Mouse (Mus musculus) cerebellum, adult 2 months (tissue): ENCODE results near the gene Snx10. TPM values are rescaled to one million over a fixed set of nuclear protein-coding genes. Genes with fewer than 3 reads are reported as not detected.

Experiments
- DNase-seq, 2 experiments: peaks; one replicate each; pipeline ENCODE4 v3.0.0; 2021
- H3K27ac ChIP-seq: fragments of 200-500 bp; 2 replicates; pipeline ENCODE4 v1.5.1; 2012; ENCODE audit warnings: low read length, control low read depth, inconsistent platforms; ENCODE audit not compliant: insufficient read depth
- H3K27me3 ChIP-seq: fragments of 200-500 bp; 2 replicates; pipeline ENCODE4 v1.6.1; 2012; ENCODE audit warnings: inconsistent platforms, mild to moderate bottlenecking, low read length, moderate library complexity; ENCODE audit not compliant: control insufficient read depth, insufficient read depth
- H3K4me1 ChIP-seq: fragments of 200-500 bp; 2 replicates; pipeline ENCODE4 v1.6.1; 2011; ENCODE audit warnings: low read length; ENCODE audit not compliant: control insufficient read depth, insufficient read depth
- H3K4me3 ChIP-seq: fragments of 200-500 bp; replicated peaks from 2 replicates; pipeline ENCODE3; 2011; ENCODE audit warnings: mild to moderate bottlenecking, low read depth, low read length, control low read depth; ENCODE audit not compliant: insufficient read depth
- CTCF ChIP-seq: fragments of 200-500 bp; IDR thresholded peaks from 2 replicates; pipeline ENCODE4 v1.5.1; 2011; ENCODE audit warnings: low read depth, mild to moderate bottlenecking, control low read depth, low read length, moderate library complexity, borderline replicate concordance; ENCODE audit not compliant: insufficient read depth
- POLR2A ChIP-seq: fragments of 200-500 bp; IDR thresholded peaks from 2 replicates; pipeline ENCODE4 v1.6.1; 2011; ENCODE audit warnings: low read length, control low read depth, borderline replicate concordance; ENCODE audit not compliant: insufficient read depth
- WGBS: fragments of 180-500 bp; shearing (Covaris S2); methylation state at CpG from one replicate; pipeline ENCODE4 v1.1.7; 2018; 5-methylcytosine and 5-hydroxymethylcytosine counted together
- polyA plus RNA-seq: library from polyadenylated mRNA; depleted of rRNA; stranded (reverse); fragments of >200 nt; gene quantifications from 2 replicates; pipeline ENCODE4 v1.2.3, GENCODE M21; 2012

The Snx10 gene
- polyA plus RNA-seq, 1 experiment = 45.7 TPM

DNA sequence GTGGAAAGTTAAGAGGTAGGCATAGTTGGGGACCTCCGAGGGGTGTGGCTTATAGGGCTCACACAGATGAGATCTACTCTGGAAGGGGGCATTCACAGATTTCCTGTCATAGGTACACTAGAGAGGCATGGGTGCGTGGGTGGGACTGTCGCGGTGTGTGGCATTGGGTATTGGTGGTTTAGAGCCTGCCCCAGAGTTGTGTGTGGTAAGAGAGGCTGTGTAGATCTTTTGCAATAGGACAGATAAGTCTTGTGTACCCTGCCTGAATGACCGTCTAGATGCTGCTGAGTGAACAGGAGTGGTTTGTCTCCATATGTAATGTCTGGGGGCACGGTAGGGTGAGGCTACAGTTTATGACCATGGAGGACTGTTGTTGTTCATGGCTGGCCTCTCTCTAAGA is 16.8 kb downstream of the Snx10 start:
- 93% methylated on average over 6 of the region's 6 CpGs for WGBS
- DNase-seq = no peak
- no peak overlapping the region for H3K27ac ChIP-seq
- no peak for TF ChIP-seq CTCF
- TF ChIP-seq POLR2A = no peak
- no peaks in the 10 kb centered on the region for H3K27me3 ChIP-seq
- no peak overlapping the region for H3K4me3 ChIP-seq
- no peaks in the 10 kb centered on the region; the same call in 1 of the 2 replicates for H3K4me1 ChIP-seq

DNA sequence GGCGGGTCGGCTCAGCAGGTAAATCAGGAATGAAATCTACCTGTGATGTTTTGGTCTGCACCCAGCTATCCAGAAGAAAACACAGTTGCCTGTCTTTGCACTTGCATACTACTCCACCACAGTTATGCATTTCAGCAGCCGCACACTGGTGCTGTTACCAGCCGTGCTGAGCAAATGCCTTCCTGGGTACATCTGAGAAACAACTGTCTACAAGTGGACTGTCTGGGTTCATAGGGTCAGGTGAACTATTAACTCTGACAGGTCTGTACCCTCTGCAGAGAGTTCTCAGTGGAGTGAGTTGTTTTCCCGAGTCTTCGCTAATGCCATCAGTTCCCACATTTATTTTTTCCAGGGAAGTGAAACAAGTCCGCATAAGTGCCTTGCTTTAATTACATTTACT is 17.7 kb downstream of the Snx10 start:
- Histone ChIP-seq H3K4me3 (no peak overlapping the region), H3K27ac (no peak overlapping the region), H3K27me3 (no peaks in the 10 kb centered on the region), H3K4me1 (no peaks in the 10 kb centered on the region)
- WGBS = 92% methylated on average over 7 of the region's 7 CpGs
- TF ChIP-seq POLR2A (no peak), CTCF (no peak)
- no peak for DNase-seq

- TF ChIP-seq POLR2A = no peak
- TF ChIP-seq CTCF = no peak
- no peak overlapping the region for H3K27ac ChIP-seq
- no peak for DNase-seq
- H3K4me1 ChIP-seq = no peaks in the 10 kb centered on the region
- no peaks in the 10 kb centered on the region for H3K27me3 ChIP-seq
- H3K4me3 ChIP-seq = no peak overlapping the region
- 82% methylated on average over 4 of the region's 4 CpGs for WGBS
Measured at GRCm38 (mm10) chr6:51542147-51542546, 18.4 kb downstream of the Snx10 start.

DNA sequence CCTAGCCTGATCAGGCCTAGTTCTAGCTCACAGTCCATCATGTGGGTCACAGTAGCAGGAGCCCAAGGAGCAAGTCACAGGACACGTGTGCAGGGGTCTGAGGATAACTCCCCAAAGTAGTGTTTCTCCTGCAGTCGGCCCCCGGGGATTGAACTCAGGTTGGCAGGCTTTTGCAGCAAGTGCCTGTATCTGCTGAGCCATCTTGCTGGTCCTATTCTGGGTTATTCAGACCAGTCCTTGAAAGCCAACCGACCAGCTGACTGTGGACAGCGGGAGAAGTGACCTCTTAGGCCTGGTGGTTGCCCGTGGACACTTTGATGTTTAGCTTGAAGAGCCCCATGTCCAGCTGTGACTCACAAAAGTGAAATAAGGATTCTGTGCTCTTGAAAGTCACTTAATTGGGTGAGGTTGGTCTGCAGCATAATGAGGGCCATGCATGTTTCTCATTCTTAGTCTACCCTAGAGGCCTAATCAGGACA is 20.0 kb downstream of the Snx10 start:
- TF ChIP-seq CTCF = no peak
- TF ChIP-seq POLR2A = no peak
- Histone ChIP-seq H3K27me3 (no peaks in the 10 kb centered on the region), H3K4me3 (no peak overlapping the region), H3K27ac (no peak overlapping the region), H3K4me1 (no peaks in the 10 kb centered on the region)
- DNase-seq = no peak
- 74% methylated on average over 6 of the region's 6 CpGs for WGBS

DNA sequence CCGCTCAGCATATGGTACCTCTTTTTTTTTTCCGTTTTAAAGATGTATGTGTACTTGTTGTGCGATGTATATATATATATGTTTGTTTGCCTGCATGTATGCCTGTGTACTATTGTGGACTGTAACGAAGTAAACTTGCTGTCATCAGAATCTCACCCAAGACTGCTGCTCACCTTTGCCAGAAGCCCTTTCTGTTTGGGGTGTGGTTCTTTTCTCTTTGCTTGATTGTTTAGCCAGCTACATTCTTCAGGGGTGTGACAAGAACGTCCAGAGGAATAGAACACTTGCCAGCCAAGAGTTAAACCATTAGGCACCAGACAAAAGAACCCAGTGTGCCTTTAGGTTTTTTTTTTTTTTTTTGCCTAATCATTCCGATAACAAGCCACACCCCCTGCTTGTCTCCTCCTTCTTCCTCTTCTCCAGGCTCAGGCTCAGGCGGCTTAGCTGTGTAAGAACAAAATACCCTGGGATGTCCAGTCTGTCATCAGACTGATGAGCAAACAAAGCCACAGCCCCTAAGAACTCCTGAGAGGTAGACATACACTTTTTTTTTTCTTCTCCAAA is 20.5 kb downstream of the Snx10 start:
- H3K27ac ChIP-seq = no peak overlapping the region
- H3K4me3 ChIP-seq = no peak overlapping the region
- no peaks in the 10 kb centered on the region for H3K27me3 ChIP-seq
- no peaks in the 10 kb centered on the region for H3K4me1 ChIP-seq
- 73% methylated on average over 7 of the region's 7 CpGs for WGBS
- DNase-seq = no peak
- no peak for TF ChIP-seq POLR2A
- no peak for TF ChIP-seq CTCF

- H3K4me3 ChIP-seq = no peak overlapping the region
- WGBS = 82% methylated on average over 11 of the region's 11 CpGs
- no peak overlapping the region for H3K27ac ChIP-seq
- H3K4me1 ChIP-seq = no peaks in the 10 kb centered on the region
- DNase-seq = no peak
- TF ChIP-seq POLR2A = no peak
- no peak for TF ChIP-seq CTCF
- no peaks in the 10 kb centered on the region for H3K27me3 ChIP-seq
Measured at GRCm38 (mm10) chr6:51545219-51545859, 21.6 kb downstream of the Snx10 start.

DNA sequence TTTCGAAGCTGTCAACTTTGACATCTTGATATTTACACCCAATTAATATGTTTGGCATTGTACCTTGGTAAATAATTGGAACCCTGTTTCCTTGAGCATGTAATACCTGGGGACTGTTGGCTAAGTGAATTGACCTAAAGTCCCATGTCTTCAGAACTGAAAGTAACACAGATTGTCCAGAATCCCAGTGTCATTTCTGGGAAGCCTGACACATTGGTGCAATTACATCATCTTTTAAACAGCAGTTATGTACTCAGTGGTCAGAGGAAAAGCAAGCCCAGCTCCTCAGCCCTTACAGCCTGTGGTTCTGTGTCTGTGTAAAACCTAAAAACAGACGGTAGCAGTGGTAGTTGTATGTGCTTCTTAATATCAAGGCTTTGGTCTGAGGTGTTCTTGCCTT is 22.4 kb downstream of the Snx10 start:
- Histone ChIP-seq H3K27ac (no peak overlapping the region), H3K4me3 (no peak overlapping the region), H3K27me3 (no peaks in the 10 kb centered on the region), H3K4me1 (no peaks in the 10 kb centered on the region)
- 91% methylated on average over 2 of the region's 2 CpGs for WGBS
- DNase-seq = no peak
- TF ChIP-seq POLR2A = no peak
- TF ChIP-seq CTCF = no peak

DNA sequence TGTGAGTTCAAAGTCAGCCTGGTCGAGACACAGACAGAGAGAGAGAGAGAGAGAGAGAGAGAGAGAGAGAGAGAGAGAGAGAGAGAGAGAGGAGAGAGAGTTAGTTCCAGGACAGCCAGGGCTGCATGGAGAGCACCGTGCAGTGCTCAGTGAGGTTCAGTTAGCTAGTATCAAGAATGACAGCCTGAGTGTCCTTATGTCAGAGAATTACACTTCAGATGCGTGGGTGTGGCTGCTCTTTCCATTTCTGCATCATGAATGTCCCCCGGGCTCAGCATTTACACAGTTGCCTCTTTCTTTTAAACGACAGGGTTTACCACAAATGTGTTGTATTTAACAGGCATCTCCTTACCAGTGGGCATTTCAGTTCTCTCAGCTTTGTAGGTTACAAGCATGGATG is 25.1 kb downstream of the Snx10 start:
- Histone ChIP-seq H3K27me3 (no peaks in the 10 kb centered on the region), H3K4me1 (no peaks in the 10 kb centered on the region), H3K27ac (no peak overlapping the region), H3K4me3 (no peak overlapping the region)
- TF ChIP-seq CTCF (no peak), POLR2A (no peak)
- WGBS = 73% methylated on average over 5 of the region's 5 CpGs
- no peak for DNase-seq
